Mouse (Mus musculus): ENCODE data around the gene Akap13.

- no peak for TF ChIP-seq POLR2A (IDR thresholded peaks at IDR 0.05; ENCODE audit: insufficient read depth, low read depth, low read length)
- no peak for TF ChIP-seq CTCF (IDR thresholded peaks at IDR 0.05)
Observed at GRCm38 (mm10) chr7:75410641-75411040, 44.7 kb upstream of the Akap13 start.

All from heart, adult 2 months (tissue).